Mouse (Mus musculus): ENCODE measurements around the gene Ppfibp1. TPM values are rescaled to one million over a fixed set of nuclear protein-coding genes. Genes with fewer than 3 reads are reported as not detected.

Ppfibp1 gene
- total RNA-seq (2023), result 1 to 10 TPM; 3.4 to 5.8 TPM

DNA sequence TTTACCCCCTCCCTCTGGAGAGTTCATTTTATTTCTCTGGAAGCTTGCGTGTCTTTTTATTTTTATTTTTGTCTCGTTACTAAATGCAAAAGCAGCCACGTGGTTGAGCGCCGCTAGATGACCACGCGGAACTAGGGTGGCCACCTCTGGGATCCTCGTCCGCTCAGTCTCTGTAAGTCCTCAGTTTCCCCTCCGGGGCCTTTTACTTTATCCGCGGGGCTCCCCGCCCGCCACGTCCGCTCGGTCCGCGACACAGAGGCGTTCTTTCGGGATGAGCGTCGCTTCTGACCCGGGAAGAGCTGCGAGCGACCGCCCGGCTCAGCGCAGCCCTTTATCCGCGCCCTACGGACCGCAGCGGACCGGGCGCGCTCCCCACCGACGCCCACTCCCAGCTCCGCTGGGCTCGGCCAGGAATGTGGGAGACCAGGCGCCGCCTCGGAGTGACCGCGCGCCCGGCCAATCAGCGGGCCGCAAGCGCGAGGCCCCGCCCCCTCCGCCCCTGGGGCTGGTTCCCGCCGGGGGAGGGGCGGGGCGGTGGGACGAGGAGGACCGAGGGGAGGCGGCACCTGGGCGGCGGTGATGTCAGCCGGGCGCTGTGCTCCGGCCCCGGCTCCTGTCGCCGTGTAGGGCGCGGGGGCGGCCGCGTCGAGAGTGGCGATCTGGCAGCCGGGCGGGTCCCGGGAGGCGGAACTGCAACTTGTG, at the start of gene Ppfibp1:
Gene Ppfibp1 (plus strand): TSS at position 530 of the 702 bp plus-strand sequence.

GRCm38 (mm10) chr6:146850050-146850449, 38.2 kb upstream of the Ppfibp1 start, which contains the start of gene Smco2:
TSS of gene Smco2 (plus strand) at chr6:146850104.

GRCm38 (mm10) chr6:146954258-146954657, 66.0 kb downstream of the Ppfibp1 start, which contains the start of gene 1700034J05Rik:
TSS of gene 1700034J05Rik (minus strand) at chr6:146954422.

DNA sequence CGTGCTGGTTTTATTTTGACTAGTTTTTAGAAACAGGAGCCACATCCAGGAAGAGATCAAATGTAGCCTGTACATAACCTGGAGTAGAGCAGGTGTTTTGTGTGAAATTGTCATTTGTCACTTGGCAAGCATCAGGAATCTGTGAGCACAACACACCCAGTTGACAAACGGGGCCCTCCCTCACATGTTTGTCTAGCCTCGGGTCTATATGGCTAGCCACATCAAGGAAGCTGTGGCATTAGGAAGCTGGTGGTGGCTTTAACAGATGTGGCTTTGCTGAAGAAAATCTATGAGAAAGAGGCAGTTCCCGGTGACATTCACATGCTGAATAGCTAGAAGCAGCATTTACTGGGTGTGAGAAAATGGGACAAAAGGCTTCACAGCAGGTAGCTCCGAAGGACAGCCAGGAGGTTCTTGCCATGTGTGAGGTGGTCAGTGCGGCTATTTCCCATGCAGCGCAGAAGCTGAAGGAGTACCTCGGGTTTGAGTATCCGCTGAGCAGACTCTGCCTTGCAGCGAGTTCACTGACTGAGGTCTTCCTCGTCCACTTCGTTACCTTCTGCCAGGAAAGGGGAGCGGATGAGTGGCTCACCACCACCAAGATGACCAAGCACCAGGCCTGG, 144.1 kb downstream of the Ppfibp1 start, which contains the start of gene Rep15:
Gene Rep15 (plus strand): TSS at position 282 of the 623 bp plus-strand sequence.

GRCm38 (mm10) chr6:147042291-147043290, 154.3 kb downstream of the Ppfibp1 start, which contains the start of gene Mrps35:
TSS of gene Mrps35 (plus strand) at chr6:147042764.

Other genes starting within 250 kb of the Ppfibp1 start
- gene Med21, start 245.9 kb upstream of the Ppfibp1 start, total RNA-seq (2023), result 10 to 100 TPM; 34.0 to 43.2 TPM
- 10 to 100 TPM; 22.5 to 23.5 TPM for gene Tm7sf3, start 245.7 kb upstream of the Ppfibp1 start, total RNA-seq (2023)
- gene Stk38l, start 163.5 kb upstream of the Ppfibp1 start, total RNA-seq (2023), result 10 to 100 TPM in 1 of 2 experiments, 1 to 10 TPM in 1; 7.5 to 10.1 TPM
- under 1 TPM in 1 of 2 experiments, not detected in 1; 0.47 TPM for gene Arntl2, start 92.4 kb upstream of the Ppfibp1 start, total RNA-seq (2023)
- not detected for gene Smco2, start 38.4 kb upstream of the Ppfibp1 start, total RNA-seq (2023)
- gene 1700034J05Rik, start 65.9 kb downstream of the Ppfibp1 start, total RNA-seq (2023), result not detected
- under 1 TPM in 1 of 2 experiments, not detected in 1; 0.20 TPM for gene Rep15, start 144.1 kb downstream of the Ppfibp1 start, total RNA-seq (2023)
- gene Mrps35, start 154.3 kb downstream of the Ppfibp1 start, total RNA-seq (2023), result 10 to 100 TPM; 23.4 to 26.4 TPM
- not detected for gene Mansc4, start 198.5 kb downstream of the Ppfibp1 start, total RNA-seq (2023)
- 1 to 10 TPM; 2.8 to 4.2 TPM for gene Klhl42, start 202.9 kb downstream of the Ppfibp1 start, total RNA-seq (2023)